Mouse (Mus musculus) Muller cell, postnatal 12 days (primary cell): ENCODE data around the gene T.

Experiments used
- DNase-seq: peaks from one replicate; pipeline ENCODE4 v3.0.0-alpha.2; 2015; ENCODE audit errors: inconsistent ontology term

T gene

GRCm38 (mm10) chr17:8433121-8433977 is 874 bp upstream of the T start:
- DNase-seq = no peak

- no peak for DNase-seq
These were observed 2.0 kb downstream of the T start for GRCm38 (mm10) chr17:8436184-8436583.

GRCm38 (mm10) chr17:8444062-8444461 is 9.8 kb downstream of the T start:
- no peak for DNase-seq

GRCm38 (mm10) chr17:8447676-8448192 is 13.5 kb downstream of the T start:
- DNase-seq = peak; percentile 78

GRCm38 (mm10) chr17:8448324-8448723 is 14.1 kb downstream of the T start:
- no peak for DNase-seq

GRCm38 (mm10) chr17:8455196-8455595 is 21.0 kb downstream of the T start:
- DNase-seq = no peak

GRCm38 (mm10) chr17:8455601-8456000 is 21.4 kb downstream of the T start:
- DNase-seq = peak; percentile 56

- DNase-seq = peak; percentile 14
These were observed 22.7 kb downstream of the T start for GRCm38 (mm10) chr17:8456856-8457460.

- DNase-seq = no peak
These were observed 27.3 kb downstream of the T start for GRCm38 (mm10) chr17:8461568-8461967.

GRCm38 (mm10) chr17:8463482-8464128 is 29.4 kb downstream of the T start:
- peak; percentile 61 for DNase-seq

- DNase-seq = no peak
These were observed 33.5 kb downstream of the T start for GRCm38 (mm10) chr17:8467771-8468170.

GRCm38 (mm10) chr17:8468716-8469344 is 34.6 kb downstream of the T start:
- peak; percentile 69 for DNase-seq

GRCm38 (mm10) chr17:8478554-8478953 is 44.3 kb downstream of the T start:
- no peak for DNase-seq

- no peak for DNase-seq
These were observed 45.4 kb downstream of the T start for GRCm38 (mm10) chr17:8479493-8480128.

GRCm38 (mm10) chr17:8481797-8482196 is 47.6 kb downstream of the T start:
- no peak for DNase-seq

- no peak for DNase-seq
These were observed 48.7 kb downstream of the T start for GRCm38 (mm10) chr17:8482876-8483275.

- DNase-seq = no peak
These were observed 50.0 kb downstream of the T start for GRCm38 (mm10) chr17:8484246-8484645.

- DNase-seq = no peak
These were observed 50.9 kb downstream of the T start for GRCm38 (mm10) chr17:8485146-8485545.

- no peak for DNase-seq
These were observed 53.6 kb downstream of the T start for GRCm38 (mm10) chr17:8487824-8488223.

GRCm38 (mm10) chr17:8490971-8491370 is 56.7 kb downstream of the T start:
- DNase-seq = no peak
